Mouse (Mus musculus) stomach, postnatal 0 days (tissue): ENCODE measurements at regions not wholly inside any gene's neighbourhood (a gene's known extent, or its start where the extent isn't known, plus 50 kb on each side); places are given as distances from the start of the nearest gene placed in this dataset.

ENCODE experiments used
- ATAC-seq: fragments of 200-750 bp; cut with Nextera tagmentation; 2 replicates; pipeline ENCODE4 v1.8.0; 2017; ENCODE audit not compliant: low FRiP score, low TSS enrichment
- DNase-seq: peaks from one replicate; pipeline ENCODE4 v3.0.0-alpha.2; 2016; ENCODE audit warnings: low spot score
- H3K27ac ChIP-seq: fragments of 300-500 bp; sonication (generic); replicated peaks from 2 replicates; pipeline ENCODE4 v1.5.1; 2014; ENCODE audit warnings: mild to moderate bottlenecking, control low read depth
- H3K27me3 ChIP-seq: fragments of 300-500 bp; sonication (generic); 2 replicates; pipeline ENCODE4 v1.6.1; 2014; ENCODE audit warnings: low read length; ENCODE audit not compliant: control insufficient read depth, insufficient read depth
- H3K36me3 ChIP-seq: fragments of 300-500 bp; sonication (generic); 2 replicates; pipeline ENCODE4 v1.6.1; 2014; ENCODE audit warnings: low read length, mixed read lengths; ENCODE audit not compliant: control insufficient read depth, insufficient read depth
- H3K4me1 ChIP-seq: fragments of 300-500 bp; sonication (generic); replicated peaks from 2 replicates; pipeline ENCODE4 v1.6.1; 2014; ENCODE audit warnings: antibody characterized with exemption; ENCODE audit not compliant: control insufficient read depth, insufficient read depth
- H3K4me2 ChIP-seq: fragments of 300-500 bp; sonication (generic); replicated peaks from 2 replicates; pipeline ENCODE4 v1.6.1; 2014; ENCODE audit warnings: low read depth, mild to moderate bottlenecking, control low read depth, moderate library complexity
- H3K4me3 ChIP-seq: fragments of 300-500 bp; sonication (generic); 2 replicates; pipeline ENCODE4 v1.5.1; 2014; ENCODE audit warnings: low read depth, low read length, control low read depth
- H3K9ac ChIP-seq: fragments of 300-500 bp; sonication (generic); 2 replicates; pipeline ENCODE4 v1.6.1; 2014; ENCODE audit warnings: mild to moderate bottlenecking, low read length, control low read depth, mixed read lengths
- H3K9me3 ChIP-seq: fragments of 300-500 bp; sonication (generic); 2 replicates; pipeline ENCODE4 v1.6.1; 2016; ENCODE audit warnings: low read length; ENCODE audit not compliant: control insufficient read depth
- CTCF ChIP-seq: IDR thresholded peaks from 2 replicates; pipeline ENCODE4 v1.5.1; 2016; ENCODE audit warnings: antibody characterized with exemption, low read depth, mild to moderate bottlenecking, moderate library complexity
- EP300 ChIP-seq: optimal IDR thresholded peaks from 2 replicates; pipeline ENCODE3; 2016; ENCODE audit warnings: antibody characterized with exemption
- WGBS: fragments of 180-500 bp; shearing (Covaris S2); extraction: QIAGEN DNeasy Blood & Tissue Kit; methylation state at CpG from one replicate; pipeline ENCODE4 v1.1.7; 2014; 5-methylcytosine and 5-hydroxymethylcytosine counted together

- Histone ChIP-seq H3K4me3 (no peak overlapping the region), H3K27ac (no peak overlapping the region), H3K27me3 (no peaks in the 10 kb centered on the region), H3K4me2 (no peak overlapping the region), H3K9me3 (no peaks in the 10 kb centered on the region), H3K36me3 (no peaks in the 10 kb centered on the region), H3K9ac (no peak overlapping the region), H3K4me1 (no peaks in the 10 kb centered on the region)
- TF ChIP-seq EP300 (no peak), CTCF (no peak)
- no peak for DNase-seq
- 73% methylated on average over 5 of the region's 5 CpGs for WGBS
- ATAC-seq: no peak
Observed at GRCm38 (mm10) chr6:147921091-147921490, 126.0 kb upstream of the Far2 start.

- no peak for DNase-seq
- Histone ChIP-seq H3K4me1 (no peaks in the 10 kb centered on the region), H3K27ac (no peak overlapping the region), H3K9ac (no peak overlapping the region), H3K4me2 (no peak overlapping the region), H3K9me3 (no peaks in the 10 kb centered on the region), H3K4me3 (no peak overlapping the region), H3K36me3 (no peaks in the 10 kb centered on the region), H3K27me3 (no peaks in the 10 kb centered on the region)
- 68% methylated on average over 5 of the region's 5 CpGs for WGBS
- no peak for ATAC-seq
- TF ChIP-seq EP300 (no peak), CTCF (no peak)
Observed at GRCm38 (mm10) chr6:147922506-147922905, 124.6 kb upstream of the Far2 start.

DNA sequence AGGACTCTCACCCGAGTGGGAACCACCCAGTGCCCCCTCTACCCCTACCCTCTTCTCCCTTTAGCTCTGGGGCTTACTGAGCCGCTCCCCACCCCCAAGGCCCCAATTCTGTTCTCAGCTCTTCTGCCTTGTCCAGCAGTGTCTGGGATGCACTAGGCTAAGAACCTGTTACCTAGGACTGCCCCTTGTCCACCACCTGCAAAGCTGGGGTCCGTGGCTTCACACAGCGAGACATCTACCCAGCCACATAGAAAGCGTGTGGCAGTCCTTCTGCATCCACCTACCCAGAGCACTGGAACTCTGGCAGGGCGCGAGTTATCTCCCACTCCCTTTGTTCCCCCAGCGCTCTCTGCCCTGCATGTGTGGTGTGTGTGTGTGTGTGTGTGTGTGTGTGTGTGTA is 123.8 kb upstream of the Far2 start:
- H3K27ac ChIP-seq: no peak overlapping the region
- DNase-seq: no peak
- no peak overlapping the region for H3K9ac ChIP-seq
- no peaks in the 10 kb centered on the region for H3K4me1 ChIP-seq
- TF ChIP-seq EP300: no peak
- no peak for TF ChIP-seq CTCF
- no peak overlapping the region for H3K4me2 ChIP-seq
- ATAC-seq: no peak
- H3K27me3 ChIP-seq: no peaks in the 10 kb centered on the region
- H3K36me3 ChIP-seq: no peaks in the 10 kb centered on the region
- no peak overlapping the region for H3K4me3 ChIP-seq
- H3K9me3 ChIP-seq: no peaks in the 10 kb centered on the region
- 85% methylated on average over 8 of the region's 8 CpGs for WGBS

DNA sequence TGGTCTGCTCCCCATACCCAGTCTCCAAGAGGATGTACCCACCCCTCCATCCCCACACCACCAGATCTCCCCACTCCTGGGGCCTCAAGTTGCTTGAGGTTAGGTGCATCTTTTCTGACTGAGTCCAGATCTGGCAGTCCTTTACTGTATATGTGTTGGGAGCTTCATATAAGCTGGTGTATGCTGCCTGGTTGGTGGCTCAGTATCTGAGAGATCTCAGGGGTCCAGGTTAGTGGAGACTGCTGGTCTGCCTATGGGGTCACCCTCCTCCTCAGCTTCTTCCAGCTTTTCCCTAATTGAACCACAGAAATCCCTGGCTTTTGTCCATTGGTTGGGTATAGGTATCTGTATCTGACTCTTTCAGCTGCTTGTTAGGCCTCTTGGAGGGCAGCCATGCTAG is 118.1 kb upstream of the Far2 start:
- Histone ChIP-seq H3K27ac (no peak overlapping the region), H3K27me3 (no peaks in the 10 kb centered on the region), H3K9ac (no peak overlapping the region), H3K4me3 (no peak overlapping the region), H3K36me3 (no peaks in the 10 kb centered on the region), H3K9me3 (no peaks in the 10 kb centered on the region), H3K4me1 (no peaks in the 10 kb centered on the region), H3K4me2 (no peak overlapping the region)
- DNase-seq (no peak), ATAC-seq (no peak)
- TF ChIP-seq EP300 (no peak), CTCF (no peak)

DNA sequence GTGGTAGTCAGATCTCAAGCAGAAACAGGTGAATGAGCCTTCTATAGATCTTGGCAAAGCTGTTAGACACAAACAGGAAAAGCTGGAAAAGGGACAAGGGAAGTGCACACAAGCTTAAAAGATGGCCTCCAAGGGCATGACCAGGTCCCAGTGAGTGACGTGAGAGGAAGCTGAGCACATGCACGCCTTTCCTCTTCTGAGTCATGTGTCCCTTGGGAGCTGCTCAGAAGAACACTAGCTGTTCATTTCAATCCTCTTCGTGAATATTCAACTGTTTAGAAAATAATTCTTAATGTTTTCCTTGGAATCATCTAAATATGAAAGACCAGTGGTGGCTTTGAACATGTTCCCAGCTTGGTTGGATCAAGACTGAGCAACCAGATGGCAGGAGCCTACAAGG is 103.0 kb upstream of the Far2 start:
- H3K4me3 ChIP-seq: no peak overlapping the region
- no peak overlapping the region for H3K27ac ChIP-seq
- ATAC-seq: no peak
- H3K9ac ChIP-seq: no peak overlapping the region
- no peaks in the 10 kb centered on the region for H3K27me3 ChIP-seq
- no peaks in the 10 kb centered on the region for H3K9me3 ChIP-seq
- DNase-seq: no peak
- TF ChIP-seq EP300 (no peak), CTCF (no peak)
- no peaks in the 10 kb centered on the region for H3K4me1 ChIP-seq
- H3K4me2 ChIP-seq: no peak overlapping the region
- 67% methylated on average over 3 of the region's 3 CpGs for WGBS
- H3K36me3 ChIP-seq: no peaks in the 10 kb centered on the region

- WGBS: 50% methylated on average over 4 of the region's 4 CpGs
- H3K4me2 ChIP-seq: no peak overlapping the region
- no peak overlapping the region for H3K4me3 ChIP-seq
- no peaks in the 10 kb centered on the region for H3K4me1 ChIP-seq
- no peaks in the 10 kb centered on the region for H3K27me3 ChIP-seq
- DNase-seq (no peak), ATAC-seq (no peak)
- H3K36me3 ChIP-seq: no peaks in the 10 kb centered on the region
- no peak overlapping the region for H3K9ac ChIP-seq
- no peak for TF ChIP-seq EP300
- no peak for TF ChIP-seq CTCF
- no peaks in the 10 kb centered on the region for H3K9me3 ChIP-seq
- H3K27ac ChIP-seq: no peak overlapping the region
Observed at GRCm38 (mm10) chr6:147944940-147945676, 102.0 kb upstream of the Far2 start.
